Mouse (Mus musculus): ENCODE results near the gene Il17ra. TPM values are rescaled to one million over a fixed set of nuclear protein-coding genes. Genes with fewer than 3 reads are reported as not detected.

Gene Il17ra
- 1 to 10 TPM; 4.0 to 4.1 TPM for total RNA-seq (2021)
- long read RNA-seq, partial matches to known transcripts = 0 of 3 reads
- long read RNA-seq, other reads (novel, unspliced or antisense) = 3 of 3 reads

DNA sequence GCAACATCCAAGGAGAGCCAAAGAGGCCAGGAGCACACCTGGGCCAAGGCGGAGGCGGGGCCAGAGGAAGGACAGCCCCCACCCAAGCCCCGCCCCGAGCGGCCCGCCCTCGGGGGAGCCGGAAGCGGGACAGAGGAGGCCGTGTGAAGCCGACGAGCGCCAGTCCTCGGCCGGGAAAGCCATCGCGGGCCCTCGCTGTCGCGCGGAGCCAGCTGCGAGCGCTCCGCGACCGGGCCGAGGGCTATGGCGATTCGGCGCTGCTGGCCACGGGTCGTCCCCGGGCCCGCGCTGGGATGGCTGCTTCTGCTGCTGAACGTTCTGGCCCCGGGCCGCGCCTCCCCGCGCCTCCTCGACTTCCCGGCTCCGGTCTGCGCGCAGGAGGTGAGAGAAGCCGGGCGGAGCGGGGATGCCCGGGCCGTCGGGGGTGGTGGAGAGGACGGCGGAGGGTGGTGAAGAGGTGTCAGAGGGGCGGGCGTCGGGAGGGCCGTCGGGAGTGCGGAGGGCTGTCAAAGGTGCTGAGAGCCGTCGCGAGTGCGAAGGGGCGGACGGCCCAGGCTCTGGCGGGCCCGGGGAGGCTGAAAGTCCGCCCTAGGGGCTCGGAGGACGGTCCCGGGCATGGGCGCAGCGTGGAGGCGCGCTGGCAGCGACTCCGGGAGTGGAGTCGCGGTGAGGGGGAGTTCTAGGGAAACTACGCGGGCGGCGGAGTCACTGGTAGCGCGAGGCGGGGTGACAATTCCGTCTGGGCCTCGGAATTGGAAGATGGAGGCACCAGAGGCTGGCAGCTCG is at the start of gene Il17ra:
Gene Il17ra, plus strand, starts transcription at position 162 of the 786 bp plus-strand sequence.
- DNase-seq (ENCODE audit: low spot score in 2 of 2) = peak; percentile 42 to 64

DNA sequence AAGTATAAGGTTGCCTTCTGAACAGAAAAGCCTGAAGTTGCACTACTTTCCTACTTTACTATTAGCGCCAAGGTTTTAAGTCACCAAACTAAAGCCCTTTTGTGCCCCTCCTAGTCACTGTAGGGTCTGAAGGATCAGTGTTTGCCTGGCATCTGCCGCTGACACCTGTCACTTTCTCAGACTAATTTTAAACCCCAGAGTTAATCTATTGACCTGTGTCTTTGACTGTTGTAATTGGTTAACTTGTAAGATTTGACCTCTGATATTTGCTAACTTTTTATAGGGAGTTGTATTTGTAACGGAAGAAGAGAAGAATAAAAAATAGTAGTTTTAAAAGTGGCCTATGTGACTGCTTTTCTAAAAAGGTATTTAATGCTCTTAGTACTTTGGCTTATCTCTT is 24.9 kb upstream of the Il17ra start:
- no peak for DNase-seq (ENCODE audit: low spot score in 2 of 2)

DNA sequence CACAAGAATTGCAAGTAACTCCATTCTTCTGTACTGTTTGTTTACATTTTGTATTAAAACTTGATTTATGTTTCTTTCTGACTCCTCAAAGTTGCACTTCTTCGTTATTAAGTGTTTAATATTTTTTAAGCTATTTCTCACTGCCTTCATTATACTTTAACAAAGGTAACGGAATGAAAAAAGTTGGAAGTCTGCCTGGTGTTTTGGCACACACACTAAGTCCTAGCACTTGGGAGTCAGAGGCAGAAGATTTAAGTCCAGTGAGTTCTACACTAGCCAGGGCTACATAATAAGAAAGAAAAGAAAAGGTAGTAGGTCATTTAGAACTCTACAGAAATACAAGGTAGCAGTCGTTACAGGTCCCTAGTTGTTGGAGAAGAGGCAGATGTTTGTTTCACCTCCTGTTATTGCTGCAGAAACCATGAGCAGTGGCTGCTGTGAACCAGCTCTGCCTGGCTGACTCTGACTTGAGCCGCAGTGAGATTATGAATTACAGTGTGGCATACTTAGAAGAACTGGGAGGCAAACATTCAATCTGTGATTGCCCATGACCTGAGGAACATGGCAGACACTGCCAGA is 20.8 kb upstream of the Il17ra start:
- no peak for DNase-seq (ENCODE audit: low spot score in 2 of 2)

DNA sequence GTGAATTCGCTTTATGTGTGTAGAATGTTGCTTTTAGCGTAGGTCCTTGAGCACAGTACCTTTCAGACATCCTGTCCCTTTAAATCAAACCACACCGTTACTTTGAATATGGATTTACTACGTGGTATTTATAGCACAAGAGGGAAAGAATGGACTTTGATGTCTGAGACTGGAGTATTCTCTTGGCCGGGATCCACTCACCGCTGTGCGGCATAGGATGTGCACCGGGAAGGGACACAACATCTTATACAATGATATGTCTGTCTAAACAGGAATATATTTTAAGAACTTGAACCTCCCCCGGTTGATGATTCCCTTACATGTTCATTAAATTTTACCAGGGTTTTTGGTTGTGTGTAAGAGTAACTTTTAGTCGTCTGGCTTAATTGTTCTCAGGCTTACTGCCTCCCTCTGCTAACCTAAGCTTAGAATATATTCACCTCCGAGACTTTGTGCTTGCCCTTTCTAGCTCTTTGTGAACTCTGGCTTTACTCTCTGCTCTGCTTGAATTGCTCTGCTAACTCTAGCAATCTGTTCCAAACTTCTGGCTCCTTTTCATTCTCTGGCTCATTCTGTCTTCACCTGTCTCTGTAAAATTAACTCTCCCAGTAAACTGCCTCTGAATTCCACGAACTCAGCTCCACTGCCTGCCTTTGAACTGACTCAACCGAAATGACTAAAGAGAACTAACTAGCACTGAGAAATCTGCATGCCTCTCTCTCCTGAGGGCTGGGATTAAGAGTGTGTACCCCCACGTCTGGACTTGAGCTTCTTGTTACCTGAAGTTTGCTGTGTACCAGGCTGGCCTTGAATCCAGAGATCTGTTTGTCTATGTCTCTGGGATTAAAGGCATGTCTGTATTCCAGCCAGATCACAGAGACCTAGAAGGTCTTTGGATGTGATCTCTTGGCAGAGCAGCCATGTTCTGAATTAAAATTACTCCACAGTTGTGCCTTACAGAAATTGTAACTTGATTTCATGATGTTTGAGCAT is 19.4 kb upstream of the Il17ra start:
- no peak for DNase-seq (ENCODE audit: low spot score in 2 of 2)

DNA sequence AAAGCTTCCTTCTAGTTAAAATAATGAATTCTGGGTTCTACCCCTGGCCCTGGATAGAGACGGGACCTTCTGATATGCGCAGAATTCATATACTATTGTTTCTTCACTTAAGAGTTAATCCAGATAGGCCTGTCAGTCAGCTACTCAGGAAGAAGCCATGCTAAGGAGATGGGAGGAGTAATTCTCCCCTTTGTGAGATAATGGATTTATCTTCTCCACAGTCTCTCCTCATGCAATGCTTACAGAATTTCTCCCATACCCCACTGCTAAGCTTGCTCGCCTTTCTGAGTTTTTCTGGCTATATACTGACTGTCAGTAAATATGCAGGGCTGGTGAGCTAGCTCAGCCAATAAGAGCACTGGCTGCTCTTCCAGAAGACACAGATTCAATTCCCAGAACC is 12.8 kb upstream of the Il17ra start:
- no peak for DNase-seq (ENCODE audit: low spot score in 2 of 2)

DNA sequence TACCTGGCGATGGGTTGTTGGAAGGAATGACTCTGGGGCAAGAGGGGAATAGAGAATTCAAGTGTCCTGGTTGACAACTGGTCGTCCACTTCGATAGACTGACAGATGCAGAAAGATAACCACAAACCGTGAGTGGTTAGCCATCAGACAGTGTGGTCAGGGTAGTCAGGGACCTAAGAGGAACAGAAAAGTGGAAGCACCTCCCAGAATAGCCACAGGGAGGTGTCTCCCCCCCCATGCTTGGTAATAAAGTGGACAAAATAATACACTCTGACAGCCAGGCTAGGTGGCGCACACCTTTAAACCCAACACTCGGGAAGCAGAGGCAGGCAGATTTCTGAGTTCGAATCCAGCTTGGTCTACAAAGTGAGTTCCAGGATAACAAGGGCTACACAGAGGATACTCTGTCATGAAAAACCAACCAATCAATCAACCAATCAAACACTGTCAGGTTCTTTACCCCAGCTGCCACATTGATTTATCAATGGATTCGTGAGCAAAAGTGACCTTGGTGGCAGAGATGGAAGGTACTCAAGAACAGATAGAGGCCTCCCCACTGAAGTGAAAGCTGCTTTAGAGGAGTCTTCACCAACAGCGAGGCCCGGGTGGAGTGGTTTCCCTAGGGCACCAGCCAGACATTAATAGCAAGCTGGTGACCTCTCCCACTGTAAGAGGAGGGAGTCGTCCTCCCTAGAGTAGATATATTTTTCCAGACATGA is 10.5 kb upstream of the Il17ra start:
- DNase-seq (ENCODE audit: low spot score in 2 of 2) = no peak

DNA sequence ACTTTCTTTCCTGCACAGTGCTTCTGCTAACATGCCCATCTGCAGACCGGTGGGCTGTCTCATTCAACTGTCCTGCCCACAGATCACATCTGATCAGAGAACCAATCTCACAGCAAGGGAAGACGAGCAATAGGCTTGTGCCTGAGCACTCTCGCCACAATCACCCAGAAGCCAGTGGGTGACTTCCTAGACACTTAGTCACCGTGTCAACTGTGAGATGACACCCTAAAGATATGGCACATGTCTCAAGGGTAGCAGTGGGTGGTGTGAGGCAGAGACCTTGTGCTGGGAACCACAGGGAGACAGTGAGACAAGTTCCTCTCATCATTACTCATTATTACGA is 10.0 kb upstream of the Il17ra start:
- DNase-seq (ENCODE audit: low spot score in 2 of 2) = no peak

DNA sequence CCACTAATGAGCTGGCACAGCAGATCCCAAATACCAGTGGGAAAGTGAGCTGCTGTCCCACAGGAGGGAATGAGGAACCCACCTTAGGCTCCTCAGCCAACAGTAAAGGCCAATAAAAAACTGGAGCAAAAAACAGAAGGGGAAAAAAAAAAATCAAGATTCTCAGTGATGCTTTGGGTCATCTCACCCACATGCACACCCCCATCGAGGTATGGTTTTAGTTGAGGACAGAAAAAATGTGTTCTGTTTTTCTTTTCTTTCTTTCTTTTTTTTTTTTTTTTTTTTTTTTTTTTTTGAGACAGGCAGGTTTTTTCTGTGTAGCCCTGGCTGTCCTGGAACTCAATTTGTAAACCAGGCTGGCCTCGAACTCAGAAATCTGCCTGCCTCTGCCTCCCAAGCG is 9.5 kb upstream of the Il17ra start:
- DNase-seq (ENCODE audit: low spot score in 2 of 2) = no peak

DNA sequence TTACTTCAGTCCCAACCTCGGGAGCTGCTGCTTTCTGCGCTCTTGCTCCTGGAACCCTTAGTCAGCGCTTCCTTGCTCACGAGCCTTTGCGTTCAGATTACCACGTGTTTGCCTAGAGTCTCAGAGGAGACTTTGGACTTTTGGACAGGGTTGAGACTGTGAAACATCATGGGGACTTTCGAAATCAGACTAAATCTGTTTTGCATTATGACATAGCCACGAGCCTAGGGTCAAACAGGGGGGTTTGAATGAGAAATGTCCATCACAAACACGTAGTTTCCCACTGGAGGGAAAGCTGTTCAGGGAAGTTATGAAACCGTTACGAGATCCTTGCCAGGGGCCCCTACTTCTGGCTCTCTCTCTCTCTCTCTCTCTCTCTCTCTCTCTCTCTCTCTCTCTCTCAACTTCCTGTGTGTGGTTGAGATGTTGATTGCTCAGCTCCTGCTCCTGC is 8.4 kb upstream of the Il17ra start:
- no peak for DNase-seq (ENCODE audit: low spot score in 2 of 2)

DNA sequence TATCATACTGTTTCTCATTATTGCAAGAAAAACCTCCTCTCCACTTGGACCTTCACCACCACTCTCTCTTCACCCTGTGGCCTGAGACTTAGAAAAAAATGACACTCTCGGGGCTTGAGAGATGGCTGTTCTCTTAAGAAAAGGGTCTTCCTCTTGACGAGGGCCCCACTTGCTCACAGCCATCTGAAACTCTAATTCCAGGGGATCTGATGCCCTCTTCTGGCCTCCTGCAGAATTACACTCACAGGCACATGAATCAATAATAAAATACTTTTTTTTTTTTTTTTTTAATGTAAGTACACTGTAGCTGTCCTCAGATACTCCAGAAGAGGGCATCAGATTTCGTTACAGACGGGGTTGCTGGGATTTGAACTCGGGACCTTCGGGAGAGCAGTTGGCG is 6.0 kb upstream of the Il17ra start:
- DNase-seq (ENCODE audit: low spot score in 2 of 2) = no peak

DNA sequence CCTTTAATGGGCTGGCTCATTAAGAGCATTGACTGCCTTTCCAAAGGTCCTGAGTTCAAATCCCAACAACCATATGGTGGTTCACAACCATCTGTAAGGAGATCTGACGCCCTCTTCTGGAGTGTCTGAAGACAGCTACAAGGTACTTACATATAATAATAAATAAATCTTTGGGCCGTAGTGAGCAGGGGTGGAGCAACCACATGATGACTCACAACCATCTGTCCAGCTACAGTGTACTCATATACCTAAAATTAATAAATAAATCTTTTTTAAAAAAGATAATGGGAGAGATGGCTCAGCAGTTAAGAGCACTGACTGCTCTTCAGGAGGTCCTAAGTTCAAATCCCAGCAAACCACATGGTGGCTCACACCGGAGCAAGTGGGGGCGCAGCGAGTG is 5.3 kb upstream of the Il17ra start:
- no peak for DNase-seq (ENCODE audit: low spot score in 2 of 2)

DNA sequence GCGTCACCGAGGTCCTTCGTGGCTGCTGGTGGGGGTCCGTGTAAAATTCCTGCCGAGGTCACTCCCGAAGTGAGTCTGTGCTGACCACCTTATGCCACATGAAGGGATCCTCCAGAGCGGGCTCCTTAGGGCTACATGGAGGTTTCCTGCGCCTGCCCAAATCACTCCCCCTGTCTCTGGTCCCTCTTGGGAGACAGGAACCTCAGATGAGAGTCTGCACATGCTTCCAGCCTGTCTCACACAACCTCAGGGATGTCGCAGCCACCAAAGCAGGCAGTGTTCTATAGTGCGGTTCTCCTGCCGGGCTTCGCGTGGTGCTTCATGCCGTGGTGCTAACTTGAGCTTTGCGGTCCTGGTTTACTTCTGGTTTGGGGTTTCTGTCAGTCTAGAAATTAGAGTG is 1.8 kb upstream of the Il17ra start:
- no peak for DNase-seq (ENCODE audit: low spot score in 2 of 2)

DNA sequence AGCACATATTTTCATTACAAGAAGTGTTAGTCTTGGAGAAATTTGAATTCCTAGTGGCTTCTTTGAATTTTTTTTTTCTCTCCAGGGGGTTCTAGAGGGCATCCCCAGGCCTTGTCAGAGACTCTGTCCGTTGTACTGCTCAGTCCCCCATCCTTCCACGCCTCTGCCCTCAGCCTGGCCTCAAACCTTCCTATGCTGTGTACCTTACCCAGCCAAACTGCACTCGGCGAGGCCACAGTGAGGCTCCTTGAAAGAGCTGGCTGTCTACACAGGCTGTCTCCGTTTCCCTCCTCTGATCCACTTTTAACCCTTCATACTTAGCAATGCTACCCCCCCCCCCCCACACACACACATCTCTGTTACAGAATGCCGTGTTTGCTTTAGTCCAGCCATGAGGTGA is 796 bp upstream of the Il17ra start:
- no peak for DNase-seq (ENCODE audit: low spot score in 2 of 2)

DNA sequence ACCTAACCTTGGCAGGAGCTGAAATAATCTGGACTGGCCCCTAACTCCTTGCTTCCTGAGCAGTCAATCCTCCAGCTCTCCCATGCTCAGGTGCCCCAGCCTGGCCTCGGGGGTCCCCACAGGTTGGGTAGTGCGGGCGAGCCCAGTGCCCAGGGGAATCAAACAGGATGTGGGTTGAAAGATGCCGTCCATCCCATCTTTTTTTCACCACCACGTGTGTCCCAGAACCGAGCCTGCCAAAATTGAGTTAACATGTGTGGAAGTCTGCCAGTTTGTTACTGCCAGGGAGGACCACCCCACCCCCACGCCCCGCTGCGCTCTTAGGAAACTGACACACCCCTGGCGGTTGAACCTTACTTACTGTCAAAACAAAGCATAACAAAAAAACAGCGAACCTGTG is 837 bp downstream of the Il17ra start:
- DNase-seq (ENCODE audit: low spot score in 2 of 2) = no peak

DNA sequence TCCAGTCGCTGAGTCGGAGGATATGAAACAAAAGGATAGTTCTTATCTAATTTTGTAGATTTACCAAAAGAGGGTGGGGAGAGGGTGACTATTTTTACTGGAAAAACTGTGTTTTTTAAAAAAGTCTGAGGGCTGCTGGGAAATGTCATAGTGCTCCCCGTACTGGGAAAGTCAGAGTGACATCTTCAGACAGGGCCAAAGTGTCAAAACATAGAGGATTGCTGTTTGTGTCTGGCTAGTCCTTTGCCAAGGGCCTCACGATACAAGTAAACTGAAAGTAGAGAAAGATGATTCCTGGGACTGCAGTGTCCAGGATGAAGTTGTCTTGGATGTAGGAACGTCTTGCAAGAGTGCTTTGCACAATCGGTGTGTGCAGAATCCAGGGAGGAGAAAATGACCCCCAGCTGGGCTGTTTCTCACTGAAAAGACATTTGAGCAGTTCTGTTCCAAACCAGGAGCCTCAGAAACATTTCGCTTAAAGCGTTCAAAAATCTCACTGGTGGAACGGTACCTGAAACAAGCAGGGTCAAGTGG is 1.4 kb downstream of the Il17ra start:
- DNase-seq (ENCODE audit: low spot score in 2 of 2) = no peak

DNA sequence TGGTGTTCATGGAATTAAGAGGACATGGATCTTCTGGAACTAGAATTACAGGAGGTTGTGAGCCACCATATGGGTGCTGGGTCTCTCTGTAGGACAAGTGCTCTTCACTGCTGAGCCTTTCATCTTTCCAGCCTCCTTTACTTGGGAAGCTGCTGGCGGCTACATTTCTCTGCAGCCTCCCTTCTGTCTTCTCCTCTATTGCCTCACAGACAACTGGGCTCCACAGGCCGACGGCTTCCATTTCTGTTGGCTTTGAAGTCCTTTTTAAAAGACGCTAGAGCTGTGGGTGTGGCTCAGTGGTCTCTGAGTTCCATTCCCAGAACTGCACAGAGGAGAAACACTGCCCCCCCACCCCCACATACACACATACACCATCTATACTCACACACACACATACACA is 2.3 kb downstream of the Il17ra start:
- DNase-seq (ENCODE audit: low spot score in 2 of 2) = no peak

DNA sequence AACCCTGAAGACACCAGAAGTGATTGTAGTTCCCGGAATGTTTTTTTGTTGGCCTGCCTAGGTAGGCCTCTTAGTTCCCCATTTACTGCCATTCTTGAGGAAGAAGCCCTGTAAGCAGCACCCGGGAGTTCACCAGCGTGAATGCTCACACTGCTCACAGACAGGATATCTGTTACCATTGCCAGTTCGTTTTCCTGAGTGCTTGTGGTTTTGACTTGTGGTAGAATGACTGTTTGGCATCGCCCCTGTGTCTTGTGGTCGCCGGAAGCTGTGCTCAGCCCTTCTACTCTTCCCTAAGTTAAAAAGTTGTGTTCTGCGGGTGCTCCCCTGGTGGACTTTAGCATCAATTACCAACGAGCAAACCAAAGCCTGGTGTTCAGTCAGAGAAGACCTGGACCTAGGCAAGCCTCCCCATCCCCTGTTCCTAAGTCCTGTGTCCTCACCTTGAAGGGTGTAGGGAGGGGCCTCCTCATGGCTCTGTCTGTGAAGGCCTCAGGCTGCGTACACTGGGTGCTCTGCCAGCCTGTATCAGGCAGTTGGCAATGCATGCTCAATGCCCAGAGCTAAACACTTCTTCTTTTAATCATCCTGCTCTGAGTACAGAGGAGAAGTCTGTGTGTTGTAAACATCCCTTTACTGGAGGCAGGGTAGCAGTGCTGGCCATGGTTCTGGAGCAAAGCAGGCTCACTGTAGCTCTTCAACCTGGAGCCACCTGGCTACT is 3.7 kb downstream of the Il17ra start:
- DNase-seq (ENCODE audit: low spot score in 2 of 2) = no peak

DNA sequence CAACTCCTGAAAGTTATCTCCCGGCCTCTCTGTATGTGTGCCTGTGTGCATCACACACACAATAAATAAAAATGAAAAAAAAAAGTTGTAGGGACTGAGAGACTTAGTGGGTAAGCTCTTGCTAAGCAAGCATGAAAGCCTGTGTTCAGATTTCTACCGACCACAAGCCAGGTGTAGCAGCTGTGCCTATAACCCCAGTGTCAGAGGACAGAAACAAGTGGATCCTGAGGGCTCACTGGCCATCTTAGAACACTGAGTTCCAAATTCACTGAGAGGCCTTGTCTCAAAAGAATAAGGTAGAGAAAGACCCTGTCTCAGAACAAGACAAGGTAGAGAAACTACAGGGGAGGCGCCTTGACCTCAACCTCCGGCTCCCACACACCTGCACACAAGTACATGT is 5.2 kb downstream of the Il17ra start:
- DNase-seq (ENCODE audit: low spot score in 2 of 2) = no peak

DNA sequence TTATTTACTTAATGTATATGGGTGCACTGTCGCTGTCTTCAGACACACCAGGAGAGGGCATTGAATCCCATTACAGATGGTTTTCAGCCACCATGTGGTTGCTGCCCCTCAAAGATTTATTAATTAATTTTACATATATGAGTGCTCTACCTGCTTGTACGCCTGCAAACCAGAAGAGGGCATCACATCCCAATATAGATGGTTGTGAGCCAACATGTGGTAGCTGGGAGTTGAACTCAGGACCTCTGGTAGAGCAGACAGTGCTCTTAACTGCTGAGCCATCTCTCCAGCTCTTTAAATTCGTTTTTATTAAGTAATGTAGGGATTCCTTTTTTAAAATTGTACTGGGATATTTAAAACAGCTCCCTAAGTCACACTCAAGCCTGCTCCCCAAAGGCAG is 6.2 kb downstream of the Il17ra start:
- DNase-seq (ENCODE audit: low spot score in 2 of 2) = no peak

DNA sequence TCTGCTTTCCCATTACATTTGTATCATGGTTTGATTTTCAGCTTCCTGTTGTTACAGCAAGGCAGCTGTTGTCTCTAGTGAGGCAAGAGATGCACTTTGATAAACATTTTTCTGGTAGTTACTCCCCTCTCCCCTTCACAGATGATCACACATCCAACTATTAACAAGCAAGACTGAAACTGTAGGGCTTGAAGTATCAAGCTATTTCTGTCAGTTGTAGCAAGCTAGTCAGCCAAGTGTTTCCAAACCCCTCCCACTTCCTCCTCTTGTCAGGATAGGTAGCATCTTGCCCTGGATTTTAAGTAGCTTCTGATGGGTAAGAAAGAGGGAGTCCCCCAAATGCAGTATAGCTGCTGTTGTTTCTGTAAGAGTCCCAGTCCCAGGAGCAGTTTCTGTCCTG is 6.7 kb downstream of the Il17ra start:
- no peak for DNase-seq (ENCODE audit: low spot score in 2 of 2)
